21 mouse cellular contexts compared by ENCODE assay signal in the genomic region with DNA sequence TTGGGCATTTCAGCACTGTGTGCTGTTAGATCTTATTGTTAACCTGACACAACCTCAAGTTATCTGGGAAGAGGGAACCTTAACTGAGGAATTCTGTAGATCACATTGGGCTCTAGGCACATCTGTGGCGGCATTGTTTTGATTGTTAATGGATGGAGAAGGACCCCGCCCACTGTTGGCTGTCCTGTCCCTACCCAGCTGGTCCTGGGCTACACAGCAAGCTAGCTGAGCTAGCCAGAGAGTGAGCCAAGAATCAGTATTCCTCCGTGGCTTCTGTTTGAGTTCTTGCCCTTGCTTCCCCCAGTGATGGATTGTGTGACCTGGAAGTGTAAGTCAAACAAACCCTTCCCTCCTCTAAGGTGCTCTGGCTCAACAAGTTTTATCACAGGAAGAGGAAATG.
DNase-seq lines count a peak whose midpoint lies in the region; ATAC-seq lines count a peak whose summit lies in the region.
"Had no signal": no experiment of that assay in that cellular context is flagged by ENCODE, and none has a peak within 500 bp of the region (broad histone marks: within the 10 kb centered on the region; RNA-seq: fewer than 3 reads in every experiment).

No protein-coding gene starts in this region.

- H3K4me3 ChIP-seq in heart, embryonic 14.5 days (ENCODE audit: control insufficient read depth in 1 of 2, insufficient read depth in 1 of 2, low read depth in 1 of 2, low read length in 2 of 2), result no peak overlapping the region
- no peak overlapping the region for H3K4me3 ChIP-seq in kidney, embryonic 15.5 days (replicated peaks)
- H3K4me3 ChIP-seq in embryonic facial prominence, embryonic 10.5 days, result no peak overlapping the region
- H3K4me3 ChIP-seq: embryonic facial prominence, embryonic 15.5 days; hindbrain, embryonic 13.5 days; limb, embryonic 10.5 days; liver, embryonic 15.5 days had no signal

- H3K27me3 ChIP-seq in heart, embryonic 14.5 days (ENCODE audit: control insufficient read depth, insufficient read depth, low read length), result no peaks in the 10 kb centered on the region
- no peaks in the 10 kb centered on the region; the same call in 1 of the 2 replicates for H3K27me3 ChIP-seq in kidney, embryonic 15.5 days
- H3K27me3 ChIP-seq in embryonic facial prominence, embryonic 10.5 days (replicated peaks; ENCODE audit: low read depth, poor library complexity, severe bottlenecking), result no peaks in the 10 kb centered on the region
- H3K27me3 ChIP-seq: embryonic facial prominence, embryonic 15.5 days; hindbrain, embryonic 13.5 days; liver, embryonic 15.5 days had no signal

- peak overlapping the region; percentile 21 for H3K4me2 ChIP-seq in heart, embryonic 14.5 days (ENCODE audit: low read length)
- no peak overlapping the region for H3K4me2 ChIP-seq in kidney, embryonic 15.5 days
- H3K4me2 ChIP-seq: embryonic facial prominence, embryonic 15.5 days; hindbrain, embryonic 13.5 days; liver, embryonic 15.5 days; midbrain, embryonic 11.5 days had no signal

- no peaks in the 10 kb centered on the region for H3K9me3 ChIP-seq in heart, embryonic 14.5 days (ENCODE audit: control insufficient read depth, low read length)
- no peaks in the 10 kb centered on the region for H3K9me3 ChIP-seq in kidney, embryonic 15.5 days (replicated peaks)
- H3K9me3 ChIP-seq in embryonic facial prominence, embryonic 10.5 days, result no peaks in the 10 kb centered on the region
- H3K9me3 ChIP-seq: embryonic facial prominence, embryonic 15.5 days; hindbrain, embryonic 13.5 days; limb, embryonic 10.5 days; liver, embryonic 15.5 days had no signal

- DNase-seq in embryo, embryonic 10.5 days (ENCODE audit: low spot score), result peak; percentile 35
- no peak for DNase-seq in embryo, embryonic 10 days (ENCODE audit: low spot score)
- DNase-seq in heart, adult 18-20 months, result no peak
- DNase-seq in kidney, adult 8-10 months, result no peak
- peak; percentile 11 for DNase-seq in embryonic facial prominence, embryonic 10.5 days (ENCODE audit: low spot score)
- DNase-seq: adrenal gland, postnatal 25 days; cerebellum, adult 9-10 months; kidney, adult 9 months; liver; right cerebral cortex, postnatal 4 days; thymus, postnatal 14 days had no signal

- WGBS in heart, embryonic 14.5 days, result 23% methylated on average over 3 of the region's 3 CpGs
- WGBS in kidney, embryonic 15.5 days, result 36% methylated on average over 3 of the region's 3 CpGs
- WGBS in embryonic facial prominence, embryonic 10.5 days, result 58% methylated on average over 3 of the region's 3 CpGs

- ATAC-seq in heart, embryonic 14.5 days (ENCODE audit: insufficient number of reproducible peaks, insufficient read depth, low FRiP score, low read depth), result no peak
- no peak for ATAC-seq in kidney, embryonic 15.5 days (replicated peaks; ENCODE audit: low FRiP score)
- ATAC-seq: CD4-positive, CD25-positive, alpha-beta regulatory T cell, adult 4 months; forebrain, embryonic 14.5 days; inflammation-experienced regulatory T-cells, adult 6 months had no signal

- no peaks in the 10 kb centered on the region for H3K36me3 ChIP-seq in heart, embryonic 14.5 days (ENCODE audit: control insufficient read depth, insufficient read depth, low read length)
- no peaks in the 10 kb centered on the region for H3K36me3 ChIP-seq in kidney, embryonic 15.5 days
- no peaks in the 10 kb centered on the region for H3K36me3 ChIP-seq in embryonic facial prominence, embryonic 10.5 days (replicated peaks)
- H3K36me3 ChIP-seq: embryonic facial prominence, embryonic 15.5 days; hindbrain, embryonic 13.5 days; liver, embryonic 15.5 days had no signal

- no peak overlapping the region for H3K9ac ChIP-seq in heart, embryonic 14.5 days (ENCODE audit: low read length)
- H3K9ac ChIP-seq in kidney, embryonic 15.5 days, result no peak overlapping the region
- H3K9ac ChIP-seq: embryonic facial prominence, embryonic 15.5 days; hindbrain, embryonic 13.5 days; liver, embryonic 15.5 days had no signal

- H3K4me1 ChIP-seq in heart, embryonic 14.5 days (ENCODE audit: control insufficient read depth in 2 of 2, insufficient read depth in 2 of 2, low read length in 2 of 2), result peaks cover 22 to 51% of the 10 kb centered on the region in 2 experiments
- peaks cover 13% of the 10 kb centered on the region; the same call in 1 of the 2 replicates for H3K4me1 ChIP-seq in kidney, embryonic 15.5 days
- peaks cover 30% of the 10 kb centered on the region for H3K4me1 ChIP-seq in embryonic facial prominence, embryonic 10.5 days
- H3K4me1 ChIP-seq: liver, embryonic 15.5 days had no signal

- H3K27ac ChIP-seq in heart, embryonic 14.5 days (replicated peaks in 1 of 2; ENCODE audit: control insufficient read depth in 1 of 2, insufficient read depth in 1 of 2, low read depth in 2 of 2, low read length in 2 of 2), result peak overlapping the region; percentile 67 to 78
- peak overlapping the region; percentile 39; the same call in 1 of the 2 replicates for H3K27ac ChIP-seq in kidney, embryonic 15.5 days
- H3K27ac ChIP-seq in embryonic facial prominence, embryonic 10.5 days (replicated peaks), result no peak overlapping the region
- H3K27ac ChIP-seq: embryonic facial prominence, embryonic 15.5 days; hindbrain, embryonic 13.5 days; liver, embryonic 15.5 days had no signal

Comparison
In these comparisons a context has a peak if more than half of its experiments do, and no peak if none do; other contexts are left out.
1. DNase-seq: peak in embryo, embryonic 10.5 days (single experiment) and embryonic facial prominence, embryonic 10.5 days (single experiment); none in embryo, embryonic 10 days (single experiment), heart, adult 18-20 months (0 of 2) and kidney, adult 8-10 months (0 of 2).